Mouse (Mus musculus) liver, embryonic 14.5 days (tissue): Measurements from ENCODE around the gene Ssr2.

ENCODE experiments used
- CTCF ChIP-seq: IDR thresholded peaks from 2 replicates; pipeline ENCODE4 v1.5.1; 2016; ENCODE audit warnings: antibody characterized with exemption, low read depth, control low read depth
- EP300 ChIP-seq: IDR thresholded peaks from 2 replicates; pipeline ENCODE4 v1.6.1; 2016; ENCODE audit warnings: antibody characterized with exemption, low read depth

DNA sequence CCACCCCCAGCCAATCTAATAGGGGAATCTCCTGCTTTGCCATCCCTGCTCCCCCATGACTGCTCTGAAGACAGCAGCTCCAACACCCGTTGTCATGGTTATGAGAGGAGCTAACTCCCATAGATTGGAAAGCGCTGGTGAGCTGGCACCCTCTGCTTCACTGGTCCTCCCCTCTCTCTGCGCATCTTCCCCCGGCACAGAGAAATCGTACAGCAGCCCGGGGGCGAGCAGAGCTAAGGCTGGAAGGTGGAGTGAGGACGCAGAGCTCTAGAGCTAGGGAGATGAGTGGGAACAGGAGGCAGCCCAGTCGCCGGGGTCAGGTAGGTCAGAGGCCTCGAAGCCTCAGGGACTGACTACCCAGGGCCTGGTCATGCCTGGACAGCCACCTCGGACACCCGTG lies 53.6 kb downstream of the Ssr2 start:
- TF ChIP-seq CTCF (no peak), EP300 (no peak)
